Mouse (Mus musculus) heart, postnatal 0 days (tissue): Measurements from ENCODE around the gene Tmem177.

Experiments
- CTCF ChIP-seq: IDR thresholded peaks from 2 replicates; pipeline ENCODE4 v1.5.1; 2016; ENCODE audit warnings: antibody characterized with exemption, control low read depth, low read depth
- EP300 ChIP-seq: IDR thresholded peaks from 2 replicates; pipeline ENCODE4 v1.6.1; 2016; ENCODE audit warnings: antibody characterized with exemption, low read depth

DNA sequence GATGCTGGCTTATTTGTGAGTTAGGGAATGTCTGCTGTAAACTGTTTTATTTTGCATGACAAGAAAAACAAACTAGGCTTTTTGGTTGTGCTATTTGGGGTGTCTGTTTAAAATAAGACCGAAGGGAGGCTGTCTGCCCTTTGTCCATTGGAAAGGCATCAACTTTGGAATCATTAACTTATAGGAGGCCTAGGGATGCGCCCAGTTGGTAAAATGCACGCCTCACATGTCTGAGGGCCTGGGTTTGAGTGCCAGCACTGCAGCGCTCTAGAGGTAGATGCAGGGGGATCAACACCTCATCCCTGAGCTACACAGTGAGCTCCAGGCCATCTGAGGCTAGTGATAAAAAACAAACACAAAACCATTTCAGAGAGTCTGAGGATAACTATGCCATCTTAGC lies 35.5 kb downstream of the Tmem177 start:
- TF ChIP-seq CTCF = no peak
- TF ChIP-seq EP300 = no peak
